ENCODE assay signal across 8 mouse cellular contexts in the genomic region with DNA sequence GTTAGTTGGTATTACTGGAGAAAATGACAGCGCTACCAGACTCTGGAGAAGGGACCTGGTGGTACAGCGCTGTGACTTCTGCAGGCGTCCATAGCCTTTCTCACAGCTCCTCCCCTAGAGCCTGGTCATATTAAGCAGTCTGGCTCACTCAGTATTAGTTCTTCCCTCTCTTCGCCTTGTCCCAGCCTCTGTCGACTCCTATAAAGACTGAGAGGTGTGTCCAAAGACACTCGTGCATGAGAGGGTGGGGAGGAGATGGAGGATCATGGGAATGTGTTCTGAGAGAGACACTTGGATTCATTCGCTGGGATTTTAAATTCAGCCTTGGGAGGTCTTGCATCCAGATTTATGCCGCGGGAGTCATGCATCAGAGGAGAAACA. TPM values are rescaled to one million over a fixed set of nuclear protein-coding genes. Genes with fewer than 3 reads are reported as not detected.
A peak's percentile ranks its signal among the peaks of the same experiment; 100 is the strongest.
DNase-seq lines count a peak whose midpoint lies in the region; ATAC-seq and TF ChIP-seq lines count a peak whose summit lies in the region.

No protein-coding gene starts in this region.

- H3K27ac ChIP-seq in bone marrow macrophage, adult 2 months (ENCODE audit: insufficient read depth, low read depth, low read length) = peak overlapping the region; percentile 32
- peak overlapping the region; percentile 65; the same call in 1 of the 2 replicates for H3K27ac ChIP-seq in forebrain, embryonic 14.5 days (ENCODE audit: low read depth, low read length)
- H3K27ac ChIP-seq in midbrain, embryonic 15.5 days = peak overlapping the region; percentile 85

- TF ChIP-seq CTCF in bone marrow macrophage, adult 2 months (IDR thresholded peaks at IDR 0.05; ENCODE audit: low read depth, low read length) = no peak

- peaks cover 31% of the 10 kb centered on the region for H3K36me3 ChIP-seq in forebrain, embryonic 14.5 days (ENCODE audit: control insufficient read depth, insufficient read depth, low read length)
- H3K36me3 ChIP-seq in midbrain, embryonic 15.5 days (replicated peaks) = peaks cover 18% of the 10 kb centered on the region

- H3K4me2 ChIP-seq in forebrain, embryonic 14.5 days (ENCODE audit: low read length) = peak overlapping the region; percentile 63
- H3K4me2 ChIP-seq in midbrain, embryonic 15.5 days = peak overlapping the region; percentile 74

- no peak for TF ChIP-seq POLR2A in bone marrow macrophage, adult 2 months (IDR thresholded peaks at IDR 0.05; ENCODE audit: borderline replicate concordance, low read depth, low read length)

- H3K9me3 ChIP-seq in forebrain, embryonic 14.5 days (replicated peaks; ENCODE audit: control insufficient read depth, low read length) = no peaks in the 10 kb centered on the region
- no peaks in the 10 kb centered on the region for H3K9me3 ChIP-seq in midbrain, embryonic 15.5 days

- WGBS in forebrain, embryonic 14.5 days = 8% methylated on average over 9 of the region's 9 CpGs
- 2% methylated on average over 9 of the region's 9 CpGs for WGBS in large intestine, adult 2 months
- WGBS in midbrain, embryonic 15.5 days = 5% methylated on average over 9 of the region's 9 CpGs

- peak; percentile 35 for ATAC-seq in forebrain, embryonic 14.5 days
- peak; percentile 76 for ATAC-seq in midbrain, embryonic 15.5 days (replicated peaks)

- H3K9ac ChIP-seq in forebrain, embryonic 14.5 days (ENCODE audit: low read length) = peak overlapping the region; percentile 82
- peak overlapping the region; percentile 85 for H3K9ac ChIP-seq in midbrain, embryonic 15.5 days

- H3K4me1 ChIP-seq in bone marrow macrophage, adult 2 months (ENCODE audit: control insufficient read depth, insufficient read depth, low read length) = no peaks in the 10 kb centered on the region
- H3K4me1 ChIP-seq in forebrain, embryonic 14.5 days (ENCODE audit: control insufficient read depth, insufficient read depth, low read length) = peaks cover 5% of the 10 kb centered on the region; the same call in 1 of the 2 replicates
- H3K4me1 ChIP-seq in midbrain, embryonic 15.5 days = peaks cover 23% of the 10 kb centered on the region

- DNase-seq in retina, adult 2 months (ENCODE audit: low read depth, low spot score) = peak; percentile 9
- DNase-seq in retina, embryonic 14.5 days (ENCODE audit: low spot score) = no peak
- DNase-seq in forebrain, embryonic 14.5 days (ENCODE audit: low spot score) = peak; percentile 36
- peak; percentile 32 for DNase-seq in large intestine, adult 2 months (ENCODE audit: low read depth, low spot score)
- DNase-seq in testis, postnatal 10 days (ENCODE audit: low spot score) = no peak
- DNase-seq in thymus, adult 18-20 months = no peak

- H3K4me3 ChIP-seq in bone marrow macrophage, adult 2 months (ENCODE audit: insufficient read depth, low read length) = peak overlapping the region; percentile 74
- peak overlapping the region; percentile 84 for H3K4me3 ChIP-seq in forebrain, embryonic 14.5 days (ENCODE audit: low read depth, low read length)
- peak overlapping the region; percentile 83 for H3K4me3 ChIP-seq in midbrain, embryonic 15.5 days

- H3K27me3 ChIP-seq in forebrain, embryonic 14.5 days (replicated peaks; ENCODE audit: control insufficient read depth, insufficient read depth, low read length) = no peaks in the 10 kb centered on the region
- H3K27me3 ChIP-seq in midbrain, embryonic 15.5 days (replicated peaks) = no peaks in the 10 kb centered on the region

RNA-seq across cellular contexts. Expression of gene Coa6, which starts 0.6 kb away (rescaled TPM):
- polyA plus RNA-seq in bone marrow macrophage, adult 2 months (2012; ENCODE audit: insufficient read depth, insufficient read length, missing spikeins) = 29.4 and 31.6 TPM in 2 replicates
- 44.9 and 48.8 TPM in 2 replicates for polyA plus RNA-seq in forebrain, embryonic 14.5 days (2014; fragmentation: Nextera tagmentation; extraction: Ambion mirVana)
- 24.4 and 36.8 TPM in 2 replicates for polyA plus RNA-seq in large intestine, adult 2 months (2012; rRNA removed)
- polyA plus RNA-seq in midbrain, embryonic 15.5 days (2015; fragmentation: Nextera tagmentation; extraction: Ambion mirVana) = 32.5 and 38.9 TPM in 2 replicates

RNA-seq across cellular contexts. Expression of gene Tarbp1, which starts 52.0 kb away (rescaled TPM):
- 1.7 and 2.1 TPM in 2 replicates for polyA plus RNA-seq in bone marrow macrophage, adult 2 months (2012; ENCODE audit: insufficient read depth, insufficient read length, missing spikeins)
- 1.5 and 2.1 TPM in 2 replicates for polyA plus RNA-seq in forebrain, embryonic 14.5 days (2014; fragmentation: Nextera tagmentation; extraction: Ambion mirVana)
- 1.7 and 3.0 TPM in 2 replicates for polyA plus RNA-seq in large intestine, adult 2 months (2012; rRNA removed)
- 1.5 and 1.8 TPM in 2 replicates for polyA plus RNA-seq in midbrain, embryonic 15.5 days (2015; fragmentation: Nextera tagmentation; extraction: Ambion mirVana)

Comparison
In these comparisons a context has a peak if more than half of its experiments do, and no peak if none do; other contexts are left out.
1. DNase-seq: peak in retina, adult 2 months (single experiment), forebrain, embryonic 14.5 days (single experiment) and large intestine, adult 2 months (single experiment); none in retina, embryonic 14.5 days (single experiment), testis, postnatal 10 days (single experiment) and thymus, adult 18-20 months (0 of 2).
2. H3K27ac ChIP-seq: peak in every context shown above with its lines; median percentile 85 in midbrain, embryonic 15.5 days; 65 in forebrain, embryonic 14.5 days; 32 in bone marrow macrophage, adult 2 months.
3. Peak in every context shown above with its lines, with median percentiles within 50 percentile points of each other: H3K4me3 ChIP-seq.